Mouse (Mus musculus): ENCODE measurements around the gene Tenm2.

Tenm2 gene

GRCm38 (mm10) chr11:37076989-37077598 lies 158.7 kb downstream of the Tenm2 start:
- DNase-seq: no peak

DNA sequence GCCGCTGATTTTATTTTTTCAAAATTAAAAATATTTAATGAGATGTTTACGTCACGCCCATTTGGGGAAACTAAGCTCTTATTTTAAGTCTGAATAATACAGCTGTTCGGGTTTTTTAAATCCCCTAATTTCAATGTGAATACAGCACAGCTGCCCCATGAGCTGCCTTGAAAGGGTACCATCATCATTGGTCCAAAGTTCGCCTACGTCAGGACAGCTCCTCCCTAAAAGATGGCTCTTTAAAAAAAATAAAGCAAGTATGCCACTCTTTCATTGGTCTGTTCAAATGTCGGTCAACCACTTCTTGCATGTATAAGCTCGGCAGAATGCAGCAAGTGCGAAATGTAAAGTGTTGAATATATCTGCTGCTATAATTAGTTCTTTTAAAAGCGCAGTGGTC lies 160.4 kb downstream of the Tenm2 start:
- no peak for DNase-seq

- no peak for DNase-seq
These were observed 170.3 kb downstream of the Tenm2 start for GRCm38 (mm10) chr11:37065459-37065858.

DNA sequence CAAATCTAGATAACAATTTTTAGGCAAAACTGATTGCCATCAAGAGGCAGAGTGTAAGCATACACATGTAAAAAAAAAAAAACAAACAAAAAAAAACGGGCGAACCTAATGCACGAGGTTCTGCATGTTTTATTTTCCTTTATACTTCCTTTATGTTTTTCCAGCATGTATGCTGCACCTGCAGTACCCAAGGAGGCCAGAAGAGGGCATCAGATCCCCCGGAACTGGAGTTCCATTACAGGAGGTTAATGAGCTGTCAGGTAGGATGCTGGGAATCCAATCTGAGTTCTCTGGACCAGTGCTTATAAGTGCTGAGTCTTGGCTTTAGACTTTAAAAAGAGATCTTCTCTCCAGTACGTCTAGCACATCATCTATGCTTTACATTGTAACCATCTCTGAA lies 189.1 kb downstream of the Tenm2 start:
- peak; percentile 3 to 14 for DNase-seq

DNA sequence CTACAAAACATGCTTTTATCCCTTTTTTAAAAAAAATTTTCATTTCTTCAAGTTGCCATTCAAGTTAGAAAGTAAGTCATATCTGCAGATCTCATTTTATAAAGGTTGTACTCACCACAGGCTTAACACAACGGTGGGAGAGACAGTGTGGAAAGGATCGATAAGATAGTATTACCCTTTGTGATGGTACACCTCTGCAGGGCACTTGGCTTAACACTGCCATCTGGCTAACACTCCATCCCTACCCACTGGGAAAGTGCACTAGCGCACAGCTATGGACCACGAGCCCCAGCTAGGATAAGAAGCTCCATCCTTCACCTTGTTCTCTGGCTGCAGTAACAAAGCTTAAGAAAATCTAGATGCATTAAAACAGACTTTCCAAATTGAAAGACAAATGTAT lies 194.5 kb downstream of the Tenm2 start:
- no peak for DNase-seq

GRCm38 (mm10) chr11:37039283-37039682 lies 196.5 kb downstream of the Tenm2 start:
- no peak for DNase-seq

- no peak for DNase-seq
These were observed 204.3 kb downstream of the Tenm2 start for GRCm38 (mm10) chr11:37031305-37032055.

- no peak for DNase-seq
These were observed 223.9 kb downstream of the Tenm2 start for GRCm38 (mm10) chr11:37011900-37012299.

- no peak for DNase-seq
These were observed 226.5 kb downstream of the Tenm2 start for GRCm38 (mm10) chr11:37009243-37009642.

GRCm38 (mm10) chr11:36997668-36998067 lies 238.1 kb downstream of the Tenm2 start:
- no peak for DNase-seq

DNA sequence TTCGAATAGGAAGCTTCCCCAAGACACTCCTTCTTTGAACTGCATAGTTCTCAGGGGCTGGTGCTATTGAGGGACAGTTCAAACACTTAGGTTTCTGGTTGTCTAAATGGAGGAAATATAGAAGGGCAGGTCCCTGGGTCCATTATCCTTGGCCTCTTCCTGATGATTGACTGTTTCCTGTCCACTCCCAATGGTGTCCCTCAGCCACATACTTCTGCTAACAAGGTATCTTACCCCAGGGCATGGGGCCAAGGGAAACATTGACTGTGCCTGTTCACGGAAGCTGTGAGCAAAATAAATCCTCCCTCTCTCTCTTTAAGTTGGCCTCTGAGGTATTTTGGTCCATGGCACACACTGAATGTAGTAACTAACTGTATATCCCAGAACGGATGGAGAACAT lies 244.9 kb downstream of the Tenm2 start:
- no peak for DNase-seq

- DNase-seq: no peak
These were observed 246.8 kb downstream of the Tenm2 start for GRCm38 (mm10) chr11:36988776-36989565.

DNA sequence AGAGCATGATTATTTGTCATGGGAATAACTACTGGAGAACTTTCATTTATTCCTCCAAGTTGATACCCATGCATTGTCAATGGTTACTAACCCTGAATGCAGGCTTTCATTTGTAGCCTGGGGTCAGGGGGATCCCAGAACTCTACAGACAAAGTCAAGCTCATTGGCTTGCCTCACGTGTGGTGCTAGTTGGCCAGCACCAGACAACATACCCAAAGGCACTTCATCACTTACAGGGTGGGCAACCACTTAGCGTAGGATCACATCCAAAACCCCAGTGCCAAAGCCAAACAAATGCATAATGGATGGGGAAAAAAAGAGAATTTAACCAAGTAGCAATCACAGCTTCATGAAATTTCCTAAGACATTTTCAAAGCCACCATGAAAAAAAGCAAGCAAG lies 261.6 kb downstream of the Tenm2 start:
- no peak for DNase-seq

DNA sequence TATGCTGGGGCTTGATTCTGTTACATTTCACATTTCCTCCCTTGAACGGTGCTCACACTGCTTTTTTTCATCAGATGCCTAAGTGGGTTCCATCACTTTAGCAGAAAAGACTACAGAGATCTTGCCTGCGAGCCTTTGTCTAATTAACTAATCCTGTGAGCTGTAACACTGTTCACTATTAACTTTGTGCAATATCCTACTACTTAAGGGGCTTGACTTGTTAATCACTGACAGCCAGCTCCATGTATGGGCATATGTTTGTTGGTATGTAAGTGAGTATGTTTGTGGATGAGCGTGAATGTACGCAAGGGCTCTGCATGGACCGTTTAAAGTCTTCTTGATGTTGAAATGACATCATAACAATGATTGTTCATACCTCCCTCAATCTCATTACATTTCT lies 277.7 kb downstream of the Tenm2 start:
- no peak for DNase-seq

DNA sequence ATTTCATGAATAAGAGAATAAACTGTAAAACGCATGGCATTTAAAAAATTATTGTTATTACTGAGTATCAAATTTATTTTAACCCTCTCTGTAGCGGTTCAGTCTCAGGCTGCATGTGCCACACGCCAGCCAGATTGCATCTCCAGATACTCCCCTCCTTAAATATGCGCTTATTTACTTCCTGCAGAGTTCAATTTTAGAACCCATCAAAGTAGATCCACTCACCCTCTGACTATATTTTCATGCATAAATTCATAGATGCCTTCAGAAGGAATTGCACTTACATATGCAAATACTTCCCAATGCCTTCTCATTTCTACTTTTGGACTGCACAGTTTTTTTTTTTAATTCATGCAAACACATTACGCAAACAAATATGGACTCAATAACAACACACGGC lies 294.3 kb downstream of the Tenm2 start:
- no peak for DNase-seq

DNA sequence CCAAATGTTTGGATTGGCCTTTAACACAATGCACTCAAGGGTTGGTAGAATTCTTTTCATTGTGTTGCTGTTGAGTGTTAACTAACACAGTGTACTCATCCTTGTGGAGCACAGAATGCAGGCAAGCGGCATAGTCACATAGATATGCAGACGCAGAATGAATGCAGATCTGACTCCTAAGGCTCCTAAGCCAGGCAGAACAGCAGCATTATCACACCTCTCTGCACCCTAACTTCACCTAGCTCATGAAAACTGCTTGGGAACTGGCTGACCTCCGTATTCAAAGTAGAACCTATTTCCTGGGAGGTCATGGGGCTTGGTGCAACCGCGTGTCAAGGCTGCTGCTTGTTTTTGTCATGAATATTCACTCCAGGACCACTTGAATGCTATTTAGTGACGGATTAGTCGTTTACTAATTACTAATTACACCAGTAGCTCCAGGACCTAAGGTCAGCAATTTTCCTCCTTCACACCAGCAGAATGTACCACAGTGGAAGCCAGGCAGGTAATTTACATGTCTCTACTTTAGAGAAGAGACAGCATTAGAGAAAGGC lies 295.1 kb downstream of the Tenm2 start:
- DNase-seq: no peak

DNA sequence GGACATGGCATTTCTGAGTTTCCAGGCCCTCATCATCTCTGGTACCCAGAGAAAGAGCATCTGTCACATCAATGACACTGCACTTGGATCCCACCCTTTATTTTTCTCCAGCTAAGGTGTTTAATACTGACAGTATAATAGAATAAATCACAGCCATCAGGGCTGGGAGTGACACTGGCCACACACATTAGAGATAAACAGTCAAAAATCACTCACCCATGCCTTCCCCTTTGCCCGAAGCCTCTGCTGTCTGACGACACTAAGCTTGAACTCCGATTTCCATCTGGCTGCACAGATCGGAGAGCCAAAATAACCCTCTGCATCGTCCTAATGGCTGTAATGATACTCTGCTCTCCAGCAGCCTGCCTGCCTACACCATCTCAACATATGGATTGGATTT lies 305.9 kb downstream of the Tenm2 start:
- no peak for DNase-seq

DNA sequence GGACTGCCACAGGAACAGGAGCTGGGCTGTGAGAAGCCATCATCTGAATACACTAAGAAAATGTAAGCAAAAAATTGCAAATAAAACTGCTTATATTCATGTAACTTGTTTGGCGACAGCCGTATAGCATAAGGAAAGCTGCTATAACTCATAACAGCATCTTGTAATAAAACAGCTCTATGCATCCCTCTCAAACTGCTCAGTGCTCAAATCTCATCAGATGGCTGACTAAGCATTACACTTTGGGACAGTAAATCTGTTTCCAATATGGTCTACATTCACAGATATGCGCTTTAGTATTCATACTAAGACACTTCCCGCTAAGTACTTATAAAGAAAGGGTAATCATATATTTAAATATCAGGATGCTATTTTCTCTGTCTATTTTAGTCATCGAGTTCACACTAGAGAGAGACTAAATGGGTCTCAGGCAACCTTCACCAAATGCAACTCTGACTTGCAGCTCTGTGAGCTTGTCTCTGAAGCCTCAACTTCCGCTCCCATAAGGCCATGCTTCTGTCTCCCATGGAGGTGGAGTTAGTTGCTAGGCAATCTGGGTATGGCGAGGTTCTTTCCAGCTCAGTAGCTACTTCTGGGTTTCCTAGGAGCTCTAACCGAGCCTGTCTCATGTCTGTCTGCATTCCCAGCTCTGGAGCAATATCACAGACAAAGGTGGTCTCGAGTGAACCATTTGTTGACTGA lies 308.9 kb downstream of the Tenm2 start:
- no peak for DNase-seq

DNA sequence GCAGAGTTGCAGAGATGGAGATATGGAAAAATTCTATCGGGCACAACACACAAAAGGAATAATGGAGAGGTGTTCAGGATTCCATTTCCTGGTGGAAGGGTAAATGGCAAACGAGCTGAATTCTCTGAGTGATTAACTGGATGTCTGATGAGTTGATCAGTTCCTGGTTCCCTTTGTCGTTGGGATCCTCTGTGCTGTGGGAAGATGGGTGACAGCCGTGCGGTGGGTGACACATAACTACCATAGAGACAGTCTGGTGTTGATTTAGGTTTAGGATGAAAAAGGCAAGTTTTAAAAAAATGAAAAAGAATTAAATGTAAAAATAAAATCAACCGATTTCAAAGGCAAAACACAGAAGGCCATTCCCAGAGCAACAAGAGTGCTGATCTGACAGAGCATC lies 316.5 kb downstream of the Tenm2 start:
- no peak for DNase-seq

GRCm38 (mm10) chr11:36911406-36911805 lies 324.4 kb downstream of the Tenm2 start:
- DNase-seq: peak in 1 of 2 experiments; percentile 3

DNA sequence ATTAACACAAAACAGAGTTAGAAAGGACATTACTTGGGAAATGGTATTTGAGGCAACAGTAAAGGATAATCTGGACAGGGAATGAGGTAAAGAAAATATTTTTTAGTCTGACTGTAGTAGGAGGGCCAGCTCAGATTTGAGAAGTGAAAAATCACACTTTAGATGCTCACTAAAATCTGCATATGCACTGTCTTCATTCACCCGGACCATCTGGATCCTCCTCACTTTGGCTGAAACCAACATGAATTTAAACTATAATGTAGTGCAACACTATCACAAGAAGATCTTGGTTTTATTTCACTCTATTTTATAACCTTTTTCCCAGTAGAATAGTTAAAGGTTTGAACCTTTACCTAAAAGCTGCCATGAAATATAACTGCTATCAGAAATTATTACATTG lies 326.7 kb downstream of the Tenm2 start:
- no peak for DNase-seq

DNA sequence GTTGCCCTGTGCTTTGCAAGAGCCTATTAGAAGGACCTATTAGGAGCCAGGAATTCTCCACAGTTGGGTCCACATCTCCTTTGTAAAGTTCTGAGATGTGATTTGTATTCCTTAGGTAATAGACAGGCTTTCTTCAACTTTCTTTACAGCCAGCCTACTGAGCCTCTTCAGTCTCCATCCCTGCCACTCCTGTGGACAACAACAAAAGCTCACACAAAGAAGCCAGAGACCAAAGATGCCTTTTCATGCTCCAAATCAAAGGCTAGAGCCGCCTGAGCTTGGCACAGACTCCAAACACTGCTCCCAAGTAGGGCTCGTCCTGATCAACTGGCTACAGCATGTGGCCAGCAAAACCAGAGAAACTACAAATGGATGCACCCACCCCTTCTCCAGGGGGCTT lies 333.5 kb downstream of the Tenm2 start:
- no peak for DNase-seq

- DNase-seq: peak; percentile 48 to 51
These were observed 342.7 kb downstream of the Tenm2 start for GRCm38 (mm10) chr11:36893061-36893460.
